Mouse (Mus musculus): ENCODE data around the gene Zfp605. TPM values are rescaled to one million over a fixed set of nuclear protein-coding genes. Genes with fewer than 3 reads are reported as not detected.
A peak's percentile ranks its signal among the peaks of the same experiment; 100 is the strongest.
"Not testable (repeated sequence)": the region's sequence is repeated elsewhere in the genome, so short reads cannot be mapped to it uniquely, and the experiment has no call there.

Zfp605 gene
- 6.5 and 6.7 TPM in 2 replicates for polyA plus RNA-seq (2015; fragmentation: Nextera tagmentation; extraction: Ambion mirVana)

DNA sequence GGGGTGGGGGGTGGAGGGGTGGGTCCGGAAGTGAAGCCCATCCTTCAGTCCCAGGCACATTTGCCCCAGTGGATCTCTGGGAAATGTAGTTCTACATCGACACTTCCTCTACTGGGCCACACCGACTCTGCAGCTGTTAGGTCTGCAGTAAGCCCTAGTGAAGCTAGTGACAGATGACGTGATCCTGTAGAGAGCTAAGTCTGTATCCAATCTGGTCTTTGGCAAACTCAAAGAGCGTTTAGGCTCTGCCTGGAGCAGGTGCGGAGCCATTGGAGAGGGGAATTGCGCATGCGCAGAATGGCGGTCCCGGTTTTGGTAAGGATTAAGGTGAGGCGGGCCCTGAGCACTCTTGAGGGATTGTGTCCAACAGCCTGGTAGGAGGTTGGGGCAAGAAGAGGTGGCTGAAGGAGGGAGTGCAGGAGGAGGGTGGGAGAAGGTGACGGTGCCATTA, at the start of gene Zfp605:
Gene Zfp605, plus strand, starts transcription at position 102 of the 451 bp plus-strand sequence.
- WGBS: under 1% methylated on average over 12 of the region's 12 CpGs
- Histone ChIP-seq H3K4me1 (peaks cover 11% of the 10 kb centered on the region), H3K4me3 (peak within 1 kb of the TSS; percentile 61), H3K4me2 (peak within 1 kb of the TSS; percentile 66), H3K36me3 (peaks cover 44% of the 10 kb centered on the region), H3K9ac (peak within 1 kb of the TSS; percentile 73), H3K27ac (peak within 1 kb of the TSS; percentile 55), H3K27me3 (no peaks in the 10 kb centered on the region), H3K9me3 (no peaks in the 10 kb centered on the region)
- peak; percentile 34 for ATAC-seq (ENCODE audit: insufficient number of reproducible peaks, insufficient read depth, low FRiP score, low TSS enrichment, low read depth)

DNA sequence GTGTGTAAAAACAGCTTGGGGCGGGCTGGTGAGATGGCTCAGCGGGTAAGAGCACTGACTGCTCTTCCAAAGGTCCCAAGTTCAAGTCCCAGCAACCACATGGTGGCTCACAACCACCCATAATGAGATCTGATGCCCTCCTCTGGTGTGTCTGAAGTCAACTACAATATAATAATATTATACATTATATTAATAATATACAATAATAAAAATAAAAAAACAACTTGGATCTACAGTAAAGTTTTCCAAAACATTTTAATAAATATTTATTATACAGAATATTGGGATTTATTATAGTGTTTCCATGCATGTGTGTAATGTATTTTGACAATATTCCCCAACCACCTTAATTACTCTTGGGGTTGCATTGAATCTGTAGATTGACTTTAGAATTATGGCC, 37.5 kb upstream of the Zfp605 start, which contains the start of gene Gm17655:
Gene Gm17655, minus strand, starts transcription at position 101 of the 400 bp plus-strand sequence.
- not testable (repeated sequence) for H3K4me2 ChIP-seq; H3K27me3 ChIP-seq; H3K4me3 ChIP-seq; ATAC-seq (ENCODE audit: insufficient number of reproducible peaks, insufficient read depth, low FRiP score, low TSS enrichment, low read depth); H3K27ac ChIP-seq; H3K4me1 ChIP-seq; H3K36me3 ChIP-seq; H3K9ac ChIP-seq
- peaks cover 39% of the 10 kb centered on the region for H3K9me3 ChIP-seq
- 85% methylated on average over 2 of the region's 2 CpGs for WGBS

DNA sequence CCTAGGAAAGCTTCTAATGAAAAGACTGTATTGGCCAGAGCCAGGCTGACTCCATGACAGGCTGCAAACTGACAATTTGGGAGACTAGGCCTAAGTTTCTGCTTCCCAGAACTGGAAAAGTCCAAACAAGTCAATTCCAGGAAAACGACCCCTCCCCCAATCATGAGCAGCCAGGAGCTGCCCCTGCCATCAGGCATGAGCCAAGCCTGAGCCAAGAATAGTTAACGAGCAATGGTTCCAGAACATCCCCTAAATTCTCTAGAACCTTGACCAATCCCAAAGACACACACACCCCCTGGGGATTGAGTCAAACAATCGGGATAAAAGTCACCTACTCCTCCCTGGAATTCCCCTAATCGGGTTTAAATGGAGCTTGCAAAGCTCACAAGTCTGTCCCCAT, 26.9 kb upstream of the Zfp605 start:
- H3K27ac ChIP-seq: no peak overlapping the region
- no peak overlapping the region for H3K4me2 ChIP-seq
- H3K9ac ChIP-seq: no peak overlapping the region
- ATAC-seq (ENCODE audit: insufficient number of reproducible peaks, insufficient read depth, low FRiP score, low TSS enrichment, low read depth): no peak
- no peaks in the 10 kb centered on the region for H3K27me3 ChIP-seq
- 86% methylated on average over 4 of the region's 4 CpGs for WGBS
- H3K36me3 ChIP-seq: peaks cover 13% of the 10 kb centered on the region
- H3K4me1 ChIP-seq: no peaks in the 10 kb centered on the region
- peaks cover 35% of the 10 kb centered on the region for H3K9me3 ChIP-seq
- no peak overlapping the region for H3K4me3 ChIP-seq

DNA sequence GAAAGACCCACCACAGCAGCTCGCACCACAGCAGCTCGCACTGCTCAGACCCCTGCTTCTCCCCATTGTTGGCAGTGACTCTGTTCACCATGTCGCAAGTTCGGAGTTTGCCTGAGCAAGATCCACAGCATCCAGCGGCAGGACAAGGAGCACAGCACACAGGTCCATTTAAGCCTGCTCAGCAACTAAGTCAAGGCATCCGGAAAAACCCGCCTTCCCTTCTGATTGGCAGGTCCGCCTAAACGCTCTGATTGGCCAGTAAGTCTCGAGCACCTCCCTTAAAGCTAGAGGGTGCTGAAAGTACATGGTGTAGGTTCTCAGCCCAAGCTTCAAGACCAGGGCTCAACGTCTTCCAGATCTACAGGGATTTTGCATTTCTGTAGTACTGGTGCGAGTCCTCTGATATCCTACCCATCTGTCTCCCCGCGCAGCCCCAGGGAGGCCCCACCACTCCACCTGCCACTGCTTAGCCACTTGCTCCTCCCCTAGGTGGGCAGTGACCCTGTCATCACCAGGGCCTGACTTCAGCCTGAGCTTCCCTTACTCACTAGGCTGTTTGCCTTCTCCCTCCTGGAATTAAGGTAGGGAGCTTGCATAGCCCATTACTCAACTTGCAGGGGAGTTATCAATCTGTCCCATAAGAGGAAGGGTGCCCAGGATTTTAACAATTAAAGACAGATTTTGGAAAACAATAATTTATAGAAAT, 23.6 kb upstream of the Zfp605 start:
- Histone ChIP-seq H3K4me2 (no peak overlapping the region), H3K27ac (no peak overlapping the region), H3K36me3 (no peaks in the 10 kb centered on the region), H3K9me3 (peaks cover 11% of the 10 kb centered on the region), H3K4me3 (no peak overlapping the region), H3K27me3 (no peaks in the 10 kb centered on the region), H3K4me1 (no peaks in the 10 kb centered on the region), H3K9ac (no peak overlapping the region)
- no peak for ATAC-seq (ENCODE audit: insufficient number of reproducible peaks, insufficient read depth, low FRiP score, low TSS enrichment, low read depth)
- 36% methylated on average over 14 of the region's 14 CpGs for WGBS

DNA sequence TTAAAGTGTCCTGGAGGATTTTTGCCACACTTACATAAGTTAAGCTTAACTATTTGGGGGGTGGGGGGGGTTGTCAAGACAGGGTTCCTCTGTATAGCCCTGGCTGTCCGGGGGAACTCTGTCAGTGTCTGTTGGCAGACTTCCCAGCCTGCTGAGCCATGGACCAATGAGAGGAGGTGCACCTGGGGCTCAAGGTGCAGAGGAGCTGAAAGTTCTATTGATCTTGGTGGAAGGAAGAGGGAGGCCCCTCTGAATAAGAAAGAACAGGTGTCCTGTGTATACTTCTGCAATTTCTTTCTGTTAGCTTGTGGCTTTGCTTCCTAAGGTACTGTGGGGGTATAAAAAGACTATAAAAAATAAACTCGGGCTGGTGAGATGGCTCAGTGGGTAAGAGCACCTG, 18.3 kb upstream of the Zfp605 start:
- no peaks in the 10 kb centered on the region for H3K9me3 ChIP-seq
- H3K9ac ChIP-seq: no peak overlapping the region
- H3K4me1 ChIP-seq: 0 out of 2 replicates have a peak, but pooled peaks cover 5% of the 10 kb centered on the region
- H3K27ac ChIP-seq: no peak overlapping the region
- ATAC-seq (ENCODE audit: insufficient number of reproducible peaks, insufficient read depth, low FRiP score, low TSS enrichment, low read depth): no peak
- H3K4me3 ChIP-seq: no peak overlapping the region
- no peak overlapping the region for H3K4me2 ChIP-seq
- H3K36me3 ChIP-seq: no peaks in the 10 kb centered on the region
- 73% methylated on average over 2 of the region's 2 CpGs for WGBS
- H3K27me3 ChIP-seq: no peaks in the 10 kb centered on the region

DNA sequence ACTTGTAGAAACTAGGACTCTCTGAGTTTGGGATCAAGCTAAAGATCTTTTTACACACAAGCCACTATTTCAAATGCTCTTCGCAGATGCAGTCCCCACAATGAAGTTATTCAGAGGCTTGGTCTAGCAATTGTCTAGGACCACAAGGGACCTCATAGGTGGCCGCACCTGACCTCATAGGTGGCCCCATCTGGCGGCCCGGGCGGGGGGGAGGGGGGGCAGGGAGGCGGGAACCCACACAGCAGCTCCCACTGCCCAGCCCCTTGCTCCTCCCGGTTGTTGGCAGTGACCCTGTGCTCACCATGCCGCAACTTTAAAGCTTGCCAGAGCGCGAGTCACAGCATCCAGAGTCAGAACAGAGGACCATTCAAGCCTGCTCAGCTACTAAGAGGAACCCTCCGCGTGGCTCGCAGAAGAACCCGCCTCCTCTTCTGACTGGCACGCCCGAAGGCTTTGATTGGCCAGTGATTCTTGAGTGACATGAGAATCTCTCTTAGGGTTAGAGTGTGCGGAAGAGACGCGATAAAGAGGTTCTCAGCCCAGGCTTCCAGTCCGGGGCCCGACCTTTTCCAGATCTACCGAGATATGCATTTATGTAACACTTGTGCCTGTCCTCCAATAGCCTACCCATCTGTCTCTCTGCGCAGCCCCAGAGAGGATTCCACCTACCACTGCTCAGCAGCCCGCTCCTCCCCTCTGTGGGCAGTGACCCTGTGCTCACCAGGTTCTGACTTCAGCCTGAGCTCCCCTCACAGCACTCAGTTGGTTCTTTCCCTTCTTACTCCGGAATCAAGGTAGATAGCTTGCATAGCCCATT, 15.7 kb upstream of the Zfp605 start, which contains the start of gene Gm35315:
Gene Gm35315, minus strand, starts transcription at position 391 of the 817 bp plus-strand sequence.
- Histone ChIP-seq H3K9ac (peak within 1 kb of the TSS; percentile 70), H3K27ac (no peak within 1 kb of the TSS)

DNA sequence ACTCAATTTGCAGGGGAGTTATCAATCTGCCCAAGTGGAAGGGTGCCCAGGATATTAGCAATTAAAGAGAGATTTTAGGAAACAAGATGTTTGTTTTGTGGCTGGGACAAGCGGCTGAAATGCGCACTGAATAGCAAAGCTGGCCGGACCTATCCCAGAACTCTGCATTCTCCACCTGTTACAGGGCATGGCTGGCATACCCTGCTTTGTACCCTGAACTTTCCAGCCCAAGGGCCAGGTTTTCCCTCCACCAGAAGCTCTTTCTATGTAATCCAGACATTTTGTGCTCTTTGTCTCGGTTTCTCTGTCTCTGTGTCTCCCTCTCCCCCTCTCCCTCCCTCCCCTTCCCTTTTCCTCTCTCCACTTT, 15.1 kb upstream of the Zfp605 start:
- no peaks in the 10 kb centered on the region for H3K36me3 ChIP-seq
- peak overlapping the region; percentile 71 for H3K4me2 ChIP-seq
- ATAC-seq (ENCODE audit: insufficient number of reproducible peaks, insufficient read depth, low FRiP score, low TSS enrichment, low read depth): no peak
- H3K4me1 ChIP-seq: 0 out of 2 replicates have a peak, but pooled peaks cover 5% of the 10 kb centered on the region
- no peak overlapping the region for H3K27ac ChIP-seq
- H3K9me3 ChIP-seq: no peaks in the 10 kb centered on the region
- peak overlapping the region; percentile 70 for H3K9ac ChIP-seq
- H3K27me3 ChIP-seq: no peaks in the 10 kb centered on the region
- 3% methylated on average over 4 of the region's 4 CpGs for WGBS
- H3K4me3 ChIP-seq: peak overlapping the region; percentile 53

More for the DNA sequence above, 15.7 kb upstream of the Zfp605 start, which contains the start of gene Gm35315:
- Histone ChIP-seq H3K4me3 (peak within 1 kb of the TSS; percentile 53), H3K4me1 (0 out of 2 replicates have a peak, but pooled peaks cover 5% of the 10 kb centered on the region), H3K36me3 (no peaks in the 10 kb centered on the region), H3K27me3 (no peaks in the 10 kb centered on the region), H3K9me3 (no peaks in the 10 kb centered on the region), H3K4me2 (peak within 1 kb of the TSS; percentile 71)
- WGBS: 2% methylated on average over 24 of the region's 25 CpGs
- peak; percentile 91 for ATAC-seq (ENCODE audit: insufficient number of reproducible peaks, insufficient read depth, low FRiP score, low TSS enrichment, low read depth)

DNA sequence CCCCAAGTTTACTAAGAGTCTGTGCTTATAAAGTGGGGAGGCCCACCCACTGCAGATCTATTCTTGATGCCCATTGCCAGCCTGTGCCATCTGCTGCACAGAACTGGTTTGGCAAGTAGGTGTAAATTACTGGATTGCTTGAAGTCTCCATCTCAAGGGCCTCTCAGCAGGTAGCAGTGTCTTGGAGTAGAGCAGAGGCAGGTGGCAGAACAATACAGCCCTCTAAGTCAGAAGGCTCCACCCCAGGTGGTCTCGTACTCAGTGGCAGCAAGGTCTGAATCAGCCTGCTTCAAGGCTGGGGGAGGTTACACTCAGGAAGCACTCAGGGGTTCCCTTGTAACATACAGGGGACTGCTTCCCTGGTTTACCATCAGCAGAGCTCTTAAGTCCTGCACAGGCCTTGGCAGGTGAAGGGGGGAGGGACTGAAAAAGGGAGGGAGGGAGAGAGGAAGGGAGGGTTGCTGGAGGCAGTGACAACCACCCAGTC, 10.9 kb upstream of the Zfp605 start:
- no peak overlapping the region for H3K4me3 ChIP-seq
- H3K36me3 ChIP-seq: peaks cover 20% of the 10 kb centered on the region
- H3K9me3 ChIP-seq: no peaks in the 10 kb centered on the region
- ATAC-seq (ENCODE audit: insufficient number of reproducible peaks, insufficient read depth, low FRiP score, low TSS enrichment, low read depth): no peak
- WGBS: 29% methylated on average over 1 of the region's 1 CpGs
- H3K4me2 ChIP-seq: no peak overlapping the region
- no peak overlapping the region for H3K9ac ChIP-seq
- peaks cover 28% of the 10 kb centered on the region for H3K4me1 ChIP-seq
- peak overlapping the region; percentile 18; the same call in 1 of the 2 replicates for H3K27ac ChIP-seq
- H3K27me3 ChIP-seq: peaks cover 10% of the 10 kb centered on the region

DNA sequence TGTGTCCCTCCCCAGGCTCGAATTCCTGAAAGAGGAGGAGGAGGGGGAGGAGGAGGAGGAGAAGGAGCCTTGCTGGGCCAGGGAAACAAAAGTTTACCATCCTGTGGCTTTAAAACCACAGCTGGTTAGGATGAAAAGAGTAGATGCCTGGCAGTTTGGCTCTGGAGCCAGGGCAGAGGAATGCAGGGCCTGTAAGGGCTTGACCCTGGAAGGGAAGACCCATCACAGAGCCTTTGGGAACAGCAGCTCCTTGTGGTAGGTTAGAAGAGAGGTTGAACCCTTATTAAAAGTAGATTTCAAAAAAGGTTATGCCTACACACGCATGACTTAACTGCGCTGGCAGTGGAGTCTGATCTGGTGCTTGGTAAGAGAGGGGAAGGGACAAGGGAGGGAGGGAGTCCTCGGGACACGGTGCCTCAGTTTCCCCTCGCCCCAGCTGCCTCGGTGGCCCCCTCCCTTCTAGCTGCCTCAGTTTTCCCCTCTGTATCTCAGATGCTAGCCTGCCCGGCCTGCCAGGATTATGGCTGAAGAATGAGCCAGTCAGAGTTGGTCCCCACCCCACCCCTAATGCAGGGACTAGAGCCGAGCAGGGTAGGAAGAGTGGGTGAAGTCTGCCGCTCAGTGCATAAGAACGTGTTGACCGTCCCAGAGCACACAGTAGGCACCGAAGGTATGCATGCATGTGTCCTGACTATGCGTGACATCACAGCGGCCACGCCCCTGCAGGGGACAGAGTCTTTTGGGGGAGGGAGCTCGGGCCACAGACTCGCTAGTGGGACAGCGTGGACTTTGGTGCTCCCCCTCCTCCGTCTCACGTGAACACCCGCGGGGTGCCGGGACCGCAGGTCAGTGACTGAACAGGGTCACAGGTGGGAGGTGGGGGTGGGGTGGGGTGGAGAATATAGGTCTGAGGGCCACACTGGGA, 10.0 kb upstream of the Zfp605 start, which contains the start of gene Plcxd1:
Gene Plcxd1, plus strand, starts transcription at position 314 of the 925 bp plus-strand sequence.
- Histone ChIP-seq H3K9ac (no peak within 1 kb of the TSS), H3K4me1 (peaks cover 23% of the 10 kb centered on the region), H3K36me3 (peaks cover 28% of the 10 kb centered on the region), H3K27me3 (peaks cover 10% of the 10 kb centered on the region), H3K9me3 (no peaks in the 10 kb centered on the region), H3K4me3 (peak within 1 kb of the TSS; percentile 38), H3K27ac (peak within 1 kb of the TSS; percentile 18; the same call in 1 of the 2 replicates), H3K4me2 (peak within 1 kb of the TSS; percentile 76)
- 0 out of 2 replicates have a peak, but pooled peaks have one; percentile 6 for ATAC-seq (ENCODE audit: insufficient number of reproducible peaks, insufficient read depth, low FRiP score, low TSS enrichment, low read depth)
- WGBS: 4% methylated on average over 25 of the region's 25 CpGs

DNA sequence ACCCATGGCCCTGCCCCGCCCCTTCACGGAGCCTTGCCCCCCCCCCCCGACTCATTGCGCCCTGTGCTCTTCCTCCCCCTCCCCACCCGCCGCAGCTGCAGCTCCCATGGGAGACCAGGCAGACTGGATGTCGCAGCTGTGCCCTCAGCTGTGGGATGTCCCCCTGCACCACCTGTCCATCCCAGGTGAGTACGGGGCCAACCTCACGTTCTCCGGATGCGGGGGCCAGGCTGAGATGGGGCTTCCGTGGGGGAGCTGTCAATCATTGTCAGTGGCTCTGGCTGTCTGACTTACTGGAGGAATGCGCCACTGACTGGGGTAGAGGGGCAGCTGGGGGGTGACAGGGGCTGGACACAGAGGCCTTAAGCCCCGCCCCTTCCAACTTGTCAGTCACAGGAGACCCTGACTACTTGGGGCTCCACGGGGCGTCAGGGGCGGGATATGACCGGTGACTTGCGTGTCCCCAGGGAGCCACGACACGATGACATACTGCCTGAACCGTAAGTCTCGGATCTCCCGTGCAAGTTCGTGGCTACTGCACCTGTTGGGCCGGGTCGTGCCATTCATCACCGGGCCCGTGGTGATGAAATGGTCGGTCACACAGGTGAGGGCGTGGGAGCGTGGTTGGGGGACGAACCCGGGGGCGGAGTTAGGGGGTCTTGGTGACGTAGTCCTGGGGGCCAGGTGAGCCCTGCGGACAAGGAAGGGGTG, 8.8 kb upstream of the Zfp605 start:
- Histone ChIP-seq H3K4me3 (peak overlapping the region; percentile 38), H3K36me3 (peaks cover 40% of the 10 kb centered on the region), H3K9me3 (no peaks in the 10 kb centered on the region), H3K4me2 (peak overlapping the region; percentile 76), H3K27ac (no peak overlapping the region), H3K27me3 (peaks cover 10% of the 10 kb centered on the region), H3K4me1 (peaks cover 23% of the 10 kb centered on the region), H3K9ac (peak overlapping the region; percentile 27; the same call in 1 of the 2 replicates)
- ATAC-seq (ENCODE audit: insufficient number of reproducible peaks, insufficient read depth, low FRiP score, low TSS enrichment, low read depth): 0 out of 2 replicates have a peak, but pooled peaks have one; percentile 9
- 2% methylated on average over 35 of the region's 37 CpGs for WGBS

Data from embryonic facial prominence, embryonic 13.5 days (tissue).